ENCODE assay signal across 11 mouse cellular contexts in the genomic region with DNA sequence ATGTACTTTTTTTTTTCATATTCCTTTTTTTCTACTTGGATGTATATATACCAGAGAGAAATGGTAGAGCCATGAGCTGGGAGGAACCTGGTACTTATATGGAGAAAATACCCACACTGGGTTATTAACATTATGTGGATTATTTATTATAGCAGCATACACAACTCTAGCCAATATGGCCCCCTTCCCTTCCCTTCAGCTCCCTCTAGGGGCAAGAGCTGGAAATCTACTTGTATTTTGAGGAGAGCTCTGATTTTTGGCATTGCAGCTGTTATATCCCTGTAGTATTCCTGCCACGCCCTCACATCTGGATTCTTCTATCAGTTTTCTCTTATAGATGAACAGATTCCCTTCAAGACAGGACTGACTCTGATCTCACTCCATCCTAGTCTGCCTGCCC. TPM values are rescaled to one million over a fixed set of nuclear protein-coding genes. Genes with fewer than 3 reads are reported as not detected.
DNase-seq lines count a peak whose midpoint lies in the region; ATAC-seq and TF ChIP-seq lines count a peak whose summit lies in the region.
"Had no signal": no experiment of that assay in that cellular context is flagged by ENCODE, and none has a peak within 500 bp of the region (broad histone marks: within the 10 kb centered on the region; RNA-seq: fewer than 3 reads in every experiment).

No protein-coding gene starts in this region.

- no peaks in the 10 kb centered on the region for H3K27me3 ChIP-seq in forebrain, postnatal 0 days (ENCODE audit: insufficient read depth, low read length)
- H3K27me3 ChIP-seq in forebrain, embryonic 12.5 days, result no peaks in the 10 kb centered on the region; the same call in 1 of the 2 replicates
- H3K27me3 ChIP-seq in liver, adult 2 months (ENCODE audit: control insufficient read depth, insufficient read depth, low read length), result no peaks in the 10 kb centered on the region
- no peaks in the 10 kb centered on the region for H3K27me3 ChIP-seq in liver, embryonic 11.5 days (replicated peaks; ENCODE audit: control insufficient read depth, insufficient read depth, low read length)
- H3K27me3 ChIP-seq in embryonic facial prominence, embryonic 14.5 days (replicated peaks; ENCODE audit: control insufficient read depth, insufficient read depth, low read length), result no peaks in the 10 kb centered on the region
- H3K27me3 ChIP-seq: liver, embryonic 15.5 days had no signal

- WGBS in forebrain, postnatal 0 days, result 83% methylated on average over 1 of the region's 1 CpGs
- 71% methylated on average over 1 of the region's 1 CpGs for WGBS in forebrain, embryonic 12.5 days
- WGBS in liver, adult 2 months, result 59% methylated on average over 1 of the region's 1 CpGs
- 39% methylated on average over 1 of the region's 1 CpGs for WGBS in liver, embryonic 11.5 days
- WGBS in embryonic facial prominence, embryonic 14.5 days, result 53% methylated on average over 1 of the region's 1 CpGs

- no peaks in the 10 kb centered on the region for H3K36me3 ChIP-seq in forebrain, postnatal 0 days (ENCODE audit: insufficient read depth)
- no peaks in the 10 kb centered on the region for H3K36me3 ChIP-seq in forebrain, embryonic 12.5 days (replicated peaks)
- no peaks in the 10 kb centered on the region for H3K36me3 ChIP-seq in liver, adult 2 months (ENCODE audit: control insufficient read depth, insufficient read depth, low read length)
- H3K36me3 ChIP-seq in liver, embryonic 11.5 days (ENCODE audit: control insufficient read depth, insufficient read depth, low read length), result no peaks in the 10 kb centered on the region
- H3K36me3 ChIP-seq in embryonic facial prominence, embryonic 14.5 days (ENCODE audit: control insufficient read depth, insufficient read depth, low read length), result no peaks in the 10 kb centered on the region
- H3K36me3 ChIP-seq: liver, embryonic 15.5 days had no signal

- H3K4me2 ChIP-seq in forebrain, postnatal 0 days (ENCODE audit: low read depth), result no peak overlapping the region
- H3K4me2 ChIP-seq in forebrain, embryonic 12.5 days, result no peak overlapping the region
- no peak overlapping the region for H3K4me2 ChIP-seq in liver, embryonic 11.5 days
- H3K4me2 ChIP-seq in embryonic facial prominence, embryonic 14.5 days (ENCODE audit: low read depth, low read length), result no peak overlapping the region
- H3K4me2 ChIP-seq: liver, embryonic 15.5 days had no signal

- H3K4me1 ChIP-seq in forebrain, postnatal 0 days (ENCODE audit: insufficient read depth), result no peaks in the 10 kb centered on the region
- no peaks in the 10 kb centered on the region for H3K4me1 ChIP-seq in forebrain, embryonic 12.5 days
- H3K4me1 ChIP-seq in liver, adult 2 months (ENCODE audit: control insufficient read depth, insufficient read depth, low read length), result peaks cover 2% of the 10 kb centered on the region; the same call in 1 of the 2 replicates
- no peaks in the 10 kb centered on the region for H3K4me1 ChIP-seq in liver, embryonic 11.5 days (replicated peaks; ENCODE audit: control insufficient read depth, insufficient read depth, low read length)
- no peaks in the 10 kb centered on the region for H3K4me1 ChIP-seq in embryonic facial prominence, embryonic 14.5 days (ENCODE audit: control insufficient read depth, insufficient read depth, low read length)
- H3K4me1 ChIP-seq: liver, embryonic 15.5 days had no signal

- no peak overlapping the region for H3K27ac ChIP-seq in forebrain, postnatal 0 days (ENCODE audit: low read depth, low read length)
- no peak overlapping the region for H3K27ac ChIP-seq in forebrain, embryonic 12.5 days
- H3K27ac ChIP-seq in liver, adult 2 months (replicated peaks; ENCODE audit: insufficient read depth, low read depth, low read length), result no peak overlapping the region
- H3K27ac ChIP-seq in liver, embryonic 11.5 days (ENCODE audit: low read depth, low read length), result no peak overlapping the region
- H3K27ac ChIP-seq in embryonic facial prominence, embryonic 14.5 days (replicated peaks; ENCODE audit: low read depth, low read length), result no peak overlapping the region
- H3K27ac ChIP-seq: liver, embryonic 15.5 days had no signal

- H3K79me2 ChIP-seq in liver, adult 2 months (ENCODE audit: control insufficient read depth, insufficient read depth, low read length), result no peaks in the 10 kb centered on the region

- TF ChIP-seq POLR2A in liver, adult 2 months (IDR thresholded peaks at IDR 0.05; ENCODE audit: extremely low read depth, insufficient read depth, low read length), result no peak

- H3K9me3 ChIP-seq in forebrain, postnatal 0 days (ENCODE audit: low read length), result no peaks in the 10 kb centered on the region
- no peaks in the 10 kb centered on the region for H3K9me3 ChIP-seq in forebrain, embryonic 12.5 days
- no peaks in the 10 kb centered on the region for H3K9me3 ChIP-seq in liver, embryonic 11.5 days (ENCODE audit: control insufficient read depth, low read length)
- no peaks in the 10 kb centered on the region for H3K9me3 ChIP-seq in embryonic facial prominence, embryonic 14.5 days (ENCODE audit: control insufficient read depth, low read length)
- H3K9me3 ChIP-seq: liver, embryonic 15.5 days had no signal

- peak; percentile 49 for TF ChIP-seq CTCF in forebrain, postnatal 0 days (IDR thresholded peaks at IDR 0.05; ENCODE audit: low read depth)
- peak; percentile 16; the same call in 1 of the 2 replicates for TF ChIP-seq CTCF in liver, adult 2 months (IDR thresholded peaks at IDR 0.05; ENCODE audit: low read depth, low read length)

- DNase-seq in forebrain, postnatal 0 days, result no peak
- DNase-seq in liver, adult 2 months (ENCODE audit: extremely low read depth, low read depth, low spot score), result peak; percentile 11
- no peak for DNase-seq in liver, embryonic 11.5 days (ENCODE audit: low spot score)
- DNase-seq in NIH3T3 (ENCODE audit: low read depth), result peak; percentile 5
- peak; percentile 9 for DNase-seq in embryonic facial prominence, embryonic 14.5 days (ENCODE audit: low spot score)
- DNase-seq in spleen, postnatal 4 days (ENCODE audit: low spot score in 2 of 2), result no peak
- DNase-seq: heart, postnatal 14 days had no signal

- H3K9ac ChIP-seq in forebrain, postnatal 0 days, result no peak overlapping the region
- H3K9ac ChIP-seq in forebrain, embryonic 12.5 days, result no peak overlapping the region
- H3K9ac ChIP-seq in liver, adult 2 months (ENCODE audit: low read depth, low read length), result no peak overlapping the region
- no peak overlapping the region for H3K9ac ChIP-seq in liver, embryonic 11.5 days (ENCODE audit: low read depth, low read length)
- no peak overlapping the region for H3K9ac ChIP-seq in embryonic facial prominence, embryonic 14.5 days (ENCODE audit: low read depth, low read length)
- H3K9ac ChIP-seq: liver, embryonic 15.5 days had no signal

- no peak for ATAC-seq in forebrain, postnatal 0 days
- ATAC-seq in forebrain, embryonic 12.5 days (ENCODE audit: low FRiP score), result no peak
- ATAC-seq in liver, embryonic 11.5 days (replicated peaks; ENCODE audit: low FRiP score), result no peak
- no peak for ATAC-seq in embryonic facial prominence, embryonic 14.5 days (ENCODE audit: low read depth)

- no peak overlapping the region for H3K4me3 ChIP-seq in forebrain, postnatal 0 days (ENCODE audit: low read depth, low read length)
- H3K4me3 ChIP-seq in forebrain, embryonic 12.5 days (replicated peaks), result no peak overlapping the region
- no peak overlapping the region for H3K4me3 ChIP-seq in liver, adult 2 months (ENCODE audit: insufficient read depth, low read depth, low read length)
- H3K4me3 ChIP-seq in liver, embryonic 11.5 days (ENCODE audit: low read depth, low read length), result no peak overlapping the region
- H3K4me3 ChIP-seq in embryonic facial prominence, embryonic 14.5 days (ENCODE audit: low read depth, low read length), result no peak overlapping the region
- H3K4me3 ChIP-seq: liver, embryonic 15.5 days; myocyte had no signal

RNA-seq across cellular contexts. Expression of a gene that starts 52.0 kb away (rescaled TPM):
- 40.8 and 58.4 TPM in 2 replicates for total RNA-seq in forebrain, postnatal 0 days (2014; rRNA removed)
- polyA plus RNA-seq in forebrain, postnatal 0 days (2015; fragmentation: Nextera tagmentation; extraction: Ambion mirVana), result 6.8 and 12.0 TPM in 2 replicates
- 1.2 and 1.9 TPM in 2 replicates for polyA plus RNA-seq in forebrain, embryonic 12.5 days (2016; fragmentation: Nextera tagmentation; extraction: Ambion mirVana)
- total RNA-seq in liver, adult 2 months (2014; rRNA removed), result 0.37 and 0.40 TPM in 2 replicates
- 0.44 and 0.45 TPM in 2 replicates for polyA plus RNA-seq in liver, adult 2 months (2012; rRNA removed)
- polyA plus RNA-seq in liver, embryonic 11.5 days (2014; fragmentation: Nextera tagmentation; extraction: Ambion mirVana), result 0.34 and 0.38 TPM in 2 replicates
- polyA plus RNA-seq in embryonic facial prominence, embryonic 14.5 days (2014; fragmentation: Nextera tagmentation; extraction: Ambion mirVana), result 1.3 and 3.0 TPM in 2 replicates
- total RNA-seq: megakaryocyte progenitor cell, adult 5-6 weeks had no signal

Comparison
In these comparisons a context has a peak if more than half of its experiments do, and no peak if none do; other contexts are left out.
1. DNase-seq: peak in liver, adult 2 months (single experiment), NIH3T3 (single experiment) and embryonic facial prominence, embryonic 14.5 days (single experiment); none in forebrain, postnatal 0 days (single experiment), liver, embryonic 11.5 days (single experiment) and spleen, postnatal 4 days (0 of 2).